Mouse (Mus musculus) mouse trophoblast stem cell (cell line): ENCODE data around the gene Ubac1.

Experiments used
- in situ Hi-C, 2 experiments: fragments of 300-500 bp; cut with MseI, MboI; formaldehyde crosslinking; loops; 2 replicates in 1 of 2; 3 replicates in 1 of 2; pipeline ENCODE4 v1.15.1; 2025

Gene Ubac1

GRCm38 (mm10) chr2:25975141-25975770 lies 46.3 kb downstream of the Ubac1 start:
- in situ Hi-C loops, result no loop called here

DNA sequence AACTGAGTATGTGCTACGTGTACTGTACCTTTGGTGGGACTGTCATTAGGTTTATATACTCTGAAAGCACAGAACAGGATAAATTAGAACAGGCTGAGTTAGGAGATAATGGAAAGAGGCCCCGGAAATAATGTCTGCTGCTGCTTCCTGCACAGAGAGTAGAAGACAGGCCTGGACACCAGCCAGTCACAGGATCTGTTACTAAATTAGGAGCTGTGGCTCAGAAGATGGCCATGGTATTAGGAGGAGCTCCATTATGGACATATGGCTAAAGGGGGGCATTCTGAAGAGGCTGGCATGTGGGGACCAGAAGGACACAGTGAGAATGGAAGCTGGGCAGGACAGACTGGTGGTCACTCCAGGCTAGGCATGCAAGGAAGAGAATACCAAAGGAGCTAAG lies 51.1 kb downstream of the Ubac1 start:
- in situ Hi-C loops, result no loop called here

DNA sequence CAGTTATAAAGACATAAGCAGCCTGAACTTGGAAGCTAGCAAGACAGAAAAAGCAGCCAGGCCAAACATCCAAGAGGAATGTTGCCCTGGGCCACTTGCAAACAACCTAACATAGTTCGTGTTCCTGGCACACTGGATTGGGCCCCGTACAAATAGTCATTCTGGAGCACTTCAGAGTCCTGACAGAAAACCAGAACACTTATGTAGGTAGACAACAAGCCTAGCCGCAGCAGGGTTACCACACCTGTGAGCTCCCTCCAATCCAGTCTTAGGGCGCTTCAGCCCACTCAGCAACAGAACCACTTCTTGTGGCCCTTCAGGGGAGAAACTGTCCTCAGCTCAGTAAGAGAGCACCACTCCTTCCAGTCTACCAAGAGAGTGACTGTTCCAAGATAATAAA lies 52.2 kb downstream of the Ubac1 start:
- in situ Hi-C loops, result no loop called here

DNA sequence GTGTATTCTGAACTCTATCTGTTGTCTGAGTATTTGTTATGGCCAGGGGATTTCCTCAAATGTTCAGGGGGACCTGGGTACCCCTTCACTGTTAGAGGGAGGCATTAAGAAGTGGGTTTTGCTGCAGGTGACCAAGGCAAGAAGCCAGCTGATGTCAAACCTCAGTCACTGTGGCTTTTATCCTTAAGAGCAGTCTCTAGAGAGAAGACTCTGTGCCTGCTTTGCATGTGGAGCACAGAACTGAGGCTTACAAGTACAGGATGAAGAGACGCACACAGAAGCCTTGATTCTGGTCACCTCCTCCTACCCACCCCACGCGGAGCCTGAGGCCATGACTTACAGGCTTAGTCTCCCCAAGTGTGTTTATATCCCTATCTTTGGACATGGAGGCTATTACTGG lies 72.3 kb downstream of the Ubac1 start:
- in situ Hi-C loops, result no loop called here
